Mouse (Mus musculus) heart, embryonic 14.5 days (tissue): ENCODE measurements around the gene Zbtb24. TPM values are rescaled to one million over a fixed set of nuclear protein-coding genes. Genes with fewer than 3 reads are reported as not detected.

Experiments used
- ATAC-seq: fragments of 200-750 bp; cut with Nextera tagmentation; 2 replicates; pipeline ENCODE4 v1.8.0; 2017; ENCODE audit warnings: low read depth, moderate TSS enrichment; ENCODE audit not compliant: insufficient number of reproducible peaks, insufficient read depth, low FRiP score
- H3K27ac ChIP-seq, 2 experiments: fragments of 200-500 bp in 1 of 2; fragments of 300-500 bp in 1 of 2; sonication (generic) in 1 of 2; replicated peaks in 1 of 2; 2 replicates each; pipeline ENCODE4 v1.5.1; 2012 to 2014; ENCODE audit warnings: low read depth in 2 of 2, low read length in 2 of 2, control low read depth in 1 of 2, mild to moderate bottlenecking in 1 of 2, mixed read lengths in 1 of 2; ENCODE audit not compliant: control insufficient read depth in 1 of 2, insufficient read depth in 1 of 2
- H3K27me3 ChIP-seq: fragments of 300-500 bp; sonication (generic); 2 replicates; pipeline ENCODE4 v1.6.1; 2014; ENCODE audit warnings: mild to moderate bottlenecking, low read length, control low read depth; ENCODE audit not compliant: control insufficient read depth, insufficient read depth
- H3K36me3 ChIP-seq: fragments of 300-500 bp; sonication (generic); 2 replicates; pipeline ENCODE4 v1.6.1; 2014; ENCODE audit warnings: mild to moderate bottlenecking, control low read depth, low read length, mixed read lengths; ENCODE audit not compliant: control insufficient read depth, insufficient read depth
- H3K4me1 ChIP-seq, 2 experiments: fragments of 200-500 bp in 1 of 2; fragments of 300-500 bp in 1 of 2; sonication (generic) in 1 of 2; 2 replicates each; pipeline ENCODE4 v1.6.1; 2012 to 2014; ENCODE audit warnings: low read length in 2 of 2, control low read depth in 1 of 2, mixed read lengths in 1 of 2; ENCODE audit not compliant: control insufficient read depth in 2 of 2, insufficient read depth in 2 of 2
- H3K4me2 ChIP-seq: fragments of 300-500 bp; sonication (generic); 2 replicates; pipeline ENCODE4 v1.6.1; 2014; ENCODE audit warnings: mild to moderate bottlenecking, low read length
- H3K4me3 ChIP-seq, 2 experiments: fragments of 200-500 bp in 1 of 2; fragments of 300-500 bp in 1 of 2; sonication (generic) in 1 of 2; 2 replicates each; pipeline ENCODE4 v1.5.1; 2012 to 2014; ENCODE audit warnings: low read length in 2 of 2, mild to moderate bottlenecking in 2 of 2, control low read depth in 1 of 2, low read depth in 1 of 2, moderate library complexity in 1 of 2; ENCODE audit not compliant: control insufficient read depth in 1 of 2, insufficient read depth in 1 of 2
- H3K9ac ChIP-seq: fragments of 300-500 bp; sonication (generic); 2 replicates; pipeline ENCODE4 v1.6.1; 2014; ENCODE audit warnings: mild to moderate bottlenecking, low read length
- H3K9me3 ChIP-seq: fragments of 300-500 bp; sonication (generic); 2 replicates; pipeline ENCODE4 v1.6.1; 2016; ENCODE audit warnings: low read length, control low read depth; ENCODE audit not compliant: control insufficient read depth
- WGBS: fragments of 180-500 bp; shearing (Covaris S2); extraction: QIAGEN DNeasy Blood & Tissue Kit; methylation state at CpG from one replicate; pipeline ENCODE4 v1.1.7; 2014; 5-methylcytosine and 5-hydroxymethylcytosine counted together
- polyA plus RNA-seq: library from polyadenylated mRNA; unstranded; fragments of >200 nt; fragmentation: Nextera tagmentation; extraction: Ambion mirVana; gene quantifications from 2 replicates; pipeline ENCODE4 v1.2.1, GENCODE M21; 2014

Gene Zbtb24
- polyA plus RNA-seq, 1 experiment from 2014 or later = 12.7 TPM

DNA sequence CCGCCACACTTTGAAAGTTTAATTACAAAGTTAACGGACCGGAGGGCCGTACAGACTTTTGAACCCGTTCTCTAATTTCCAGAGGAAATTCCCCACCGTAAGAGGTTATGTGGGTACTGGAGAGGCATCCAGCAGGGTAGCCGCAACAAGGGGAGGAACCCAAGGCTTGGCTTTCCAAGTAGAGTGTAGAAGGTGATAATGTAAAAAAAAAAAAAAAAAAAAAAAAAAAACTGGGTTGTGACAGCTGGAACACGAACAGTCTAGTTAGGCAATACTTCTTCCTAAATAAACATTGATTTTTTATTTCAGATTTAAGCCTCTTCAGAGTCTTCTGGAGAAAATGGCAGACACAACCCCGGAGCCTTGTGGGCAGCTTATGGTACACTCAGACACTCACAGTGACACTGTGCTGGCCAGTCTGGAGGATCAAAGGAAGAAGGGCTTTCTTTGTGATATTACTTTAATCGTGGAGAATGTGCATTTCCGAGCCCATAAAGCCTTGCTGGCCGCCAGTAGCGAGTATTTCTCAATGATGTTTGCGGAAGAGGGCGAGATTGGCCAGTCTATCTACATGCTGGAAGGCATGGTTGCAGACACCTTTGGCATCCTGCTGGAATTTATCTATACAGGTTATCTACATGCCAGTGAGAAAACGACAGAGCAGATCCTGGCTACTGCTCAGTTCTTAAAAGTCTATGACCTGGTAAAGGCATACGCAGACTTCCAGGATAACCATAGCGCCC is 768 bp downstream of the Zbtb24 start:
- no peaks in the 10 kb centered on the region for H3K9me3 ChIP-seq
- ATAC-seq = no peak
- 53% methylated on average over 18 of the region's 18 CpGs for WGBS
- H3K4me1 ChIP-seq = peaks cover 8 to 14% of the 10 kb centered on the region in 2 experiments
- peak overlapping the region; percentile 92 for H3K9ac ChIP-seq
- no peaks in the 10 kb centered on the region for H3K27me3 ChIP-seq
- H3K4me3 ChIP-seq = peak overlapping the region; percentile 80 to 87
- H3K36me3 ChIP-seq = peaks cover 29% of the 10 kb centered on the region
- peak overlapping the region; percentile 44 to 72; a peak in 1 of 4 replicates for H3K27ac ChIP-seq
- peak overlapping the region; percentile 68 for H3K4me2 ChIP-seq

DNA sequence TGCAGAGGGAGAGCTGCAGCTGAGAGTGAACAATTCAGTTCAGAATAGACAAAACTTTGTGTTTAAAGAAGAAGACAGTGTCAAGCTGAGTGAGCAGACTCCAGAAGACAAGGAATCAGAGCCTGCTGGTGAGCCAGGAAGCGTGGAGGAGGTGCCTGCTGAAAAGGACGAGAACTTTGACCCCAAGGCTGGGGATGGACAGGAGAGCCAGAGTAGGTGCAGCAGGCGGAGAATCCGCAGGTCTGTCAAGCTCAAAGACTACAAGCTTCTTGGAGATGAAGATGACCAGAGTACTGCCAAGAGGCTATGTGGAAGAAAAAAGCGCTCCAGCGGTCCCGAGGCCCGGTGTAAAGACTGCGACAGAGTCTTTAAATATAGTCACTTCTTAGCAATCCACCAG is 1.5 kb downstream of the Zbtb24 start:
- ATAC-seq = no peak
- Histone ChIP-seq H3K36me3 (peaks cover 36% of the 10 kb centered on the region), H3K4me1 (peaks cover 12 to 21% of the 10 kb centered on the region in 2 experiments)

DNA sequence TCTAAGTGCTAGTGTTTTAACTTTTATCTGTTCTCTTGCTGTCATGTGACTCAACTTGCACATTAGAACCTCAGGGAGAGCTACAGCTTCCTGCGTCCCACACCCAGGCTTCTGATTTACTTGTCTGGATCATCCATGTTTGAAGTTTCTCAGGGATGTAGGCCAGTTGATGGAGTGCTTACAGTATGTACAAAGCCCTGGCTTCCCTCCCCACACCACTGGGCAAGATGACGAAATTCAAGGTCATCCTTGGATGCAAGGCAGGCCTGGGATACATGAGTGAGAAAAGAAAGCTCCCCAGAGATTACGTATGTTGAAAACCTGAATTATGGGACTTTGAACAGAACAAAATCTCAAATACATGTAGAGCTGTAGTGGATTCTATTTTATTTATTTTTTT is 2.6 kb downstream of the Zbtb24 start:
- Histone ChIP-seq H3K9me3 (no peaks in the 10 kb centered on the region), H3K36me3 (peaks cover 43% of the 10 kb centered on the region), H3K4me3 (no peak overlapping the region), H3K27me3 (no peaks in the 10 kb centered on the region), H3K27ac (no peak overlapping the region), H3K4me1 (peaks cover 12 to 22% of the 10 kb centered on the region in 2 experiments), H3K4me2 (no peak overlapping the region), H3K9ac (no peak overlapping the region)
- WGBS = 86% methylated on average over 3 of the region's 3 CpGs
- no peak for ATAC-seq

More for the DNA sequence above, 1.5 kb downstream of the Zbtb24 start:
- Histone ChIP-seq H3K4me2 (no peak overlapping the region), H3K4me3 (no peak overlapping the region), H3K9ac (no peak overlapping the region), H3K27ac (no peak overlapping the region), H3K9me3 (no peaks in the 10 kb centered on the region), H3K27me3 (no peaks in the 10 kb centered on the region)
- WGBS = 87% methylated on average over 9 of the region's 9 CpGs

DNA sequence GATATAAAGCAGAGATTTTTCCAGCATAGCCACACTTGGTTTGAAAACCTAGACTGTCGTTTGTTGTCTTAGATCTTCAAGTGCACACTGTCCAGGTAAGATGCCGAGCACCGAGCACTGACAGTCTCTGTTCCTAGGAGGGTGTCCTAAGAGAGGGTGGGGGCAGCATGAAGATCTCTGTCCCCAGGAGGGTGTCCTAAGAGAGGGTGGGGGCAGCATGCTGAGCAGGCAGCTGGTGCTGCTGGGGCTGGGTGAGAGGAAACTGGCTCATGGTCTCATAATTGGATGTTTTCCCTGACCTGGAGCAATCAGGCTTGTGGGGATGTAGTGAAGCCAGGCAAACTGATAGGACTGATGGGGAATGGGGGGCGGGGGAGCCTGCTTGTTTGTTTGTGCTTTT is 9.8 kb downstream of the Zbtb24 start:
- ATAC-seq = no peak
- peaks cover 7 to 21% of the 10 kb centered on the region in 2 experiments for H3K4me1 ChIP-seq
- H3K4me2 ChIP-seq = no peak overlapping the region
- H3K9ac ChIP-seq = no peak overlapping the region
- H3K9me3 ChIP-seq = no peaks in the 10 kb centered on the region
- no peak overlapping the region for H3K27ac ChIP-seq
- 65% methylated on average over 4 of the region's 4 CpGs for WGBS
- no peaks in the 10 kb centered on the region for H3K27me3 ChIP-seq
- peaks cover 77% of the 10 kb centered on the region for H3K36me3 ChIP-seq
- no peak overlapping the region for H3K4me3 ChIP-seq

GRCm38 (mm10) chr10:41460501-41460900 is 10.3 kb downstream of the Zbtb24 start:
- Histone ChIP-seq H3K36me3 (peaks cover 75% of the 10 kb centered on the region), H3K9me3 (no peaks in the 10 kb centered on the region), H3K4me3 (no peak overlapping the region), H3K27me3 (no peaks in the 10 kb centered on the region), H3K4me1 (peaks cover 7 to 21% of the 10 kb centered on the region in 2 experiments), H3K27ac (no peak overlapping the region), H3K4me2 (no peak overlapping the region), H3K9ac (no peak overlapping the region)
- no peak for ATAC-seq
- 13% methylated on average over 2 of the region's 2 CpGs for WGBS

- no peak for ATAC-seq
- Histone ChIP-seq H3K36me3 (peaks cover 75% of the 10 kb centered on the region), H3K9me3 (no peaks in the 10 kb centered on the region), H3K4me2 (no peak overlapping the region), H3K4me1 (peaks cover 5 to 17% of the 10 kb centered on the region in 2 experiments), H3K27ac (no peak overlapping the region), H3K4me3 (no peak overlapping the region), H3K27me3 (no peaks in the 10 kb centered on the region), H3K9ac (no peak overlapping the region)
- WGBS = 86% methylated on average over 3 of the region's 3 CpGs
Observed at GRCm38 (mm10) chr10:41461057-41461722, 11.0 kb downstream of the Zbtb24 start.

GRCm38 (mm10) chr10:41464401-41464955 is 14.3 kb downstream of the Zbtb24 start:
- H3K4me2 ChIP-seq = no peak overlapping the region
- no peak overlapping the region for H3K4me3 ChIP-seq
- H3K27me3 ChIP-seq = no peaks in the 10 kb centered on the region
- peaks cover 2 to 11% of the 10 kb centered on the region in 2 experiments; a peak in 2 of 4 replicates for H3K4me1 ChIP-seq
- ATAC-seq = no peak
- H3K27ac ChIP-seq = no peak overlapping the region
- H3K9ac ChIP-seq = no peak overlapping the region
- WGBS = 58% methylated on average over 15 of the region's 15 CpGs
- H3K36me3 ChIP-seq = peaks cover 55% of the 10 kb centered on the region
- H3K9me3 ChIP-seq = no peaks in the 10 kb centered on the region
